Mouse (Mus musculus): ENCODE data around the gene Baz1b.

Baz1b gene

DNA sequence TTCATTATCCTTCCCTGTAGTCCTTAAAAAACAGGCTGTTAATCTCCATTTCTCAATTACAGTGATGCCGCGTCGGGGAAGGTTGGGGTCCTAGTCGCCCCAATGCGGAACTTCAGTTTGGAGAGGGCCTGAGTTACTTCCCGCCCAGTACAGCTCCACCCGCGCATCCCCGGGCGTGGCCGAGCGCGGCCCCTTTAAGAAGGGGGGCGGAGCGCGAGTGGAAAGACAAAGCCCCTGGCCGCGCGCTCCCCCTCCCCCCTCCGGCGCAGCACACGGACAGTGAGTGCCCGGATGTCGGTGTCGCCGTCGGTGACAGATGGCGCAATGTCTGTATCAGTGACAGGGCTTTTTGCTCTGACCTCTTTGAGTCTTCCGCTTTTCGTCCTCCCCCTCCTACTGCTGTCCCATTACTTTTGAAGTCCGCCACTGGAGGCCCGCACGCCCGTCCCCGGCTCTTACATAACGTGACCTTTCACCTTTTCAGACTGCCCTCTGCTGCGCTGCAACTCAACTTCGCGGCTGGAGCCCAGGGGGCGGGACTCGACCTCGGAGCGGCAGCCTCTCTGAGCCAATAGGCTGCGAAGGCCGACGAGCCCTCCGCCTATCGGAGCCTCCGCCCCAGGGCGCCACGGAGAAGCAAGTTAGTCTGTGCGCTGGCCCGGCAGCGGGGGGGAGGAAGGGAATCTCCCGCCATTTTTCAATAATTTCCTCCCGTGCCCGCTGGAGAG, at the start of gene Baz1b:
Gene Baz1b, plus strand, starts transcription at position 644 of the 728 bp plus-strand sequence.
- peak; percentile 99 for DNase-seq (ENCODE audit: low spot score)

DNA sequence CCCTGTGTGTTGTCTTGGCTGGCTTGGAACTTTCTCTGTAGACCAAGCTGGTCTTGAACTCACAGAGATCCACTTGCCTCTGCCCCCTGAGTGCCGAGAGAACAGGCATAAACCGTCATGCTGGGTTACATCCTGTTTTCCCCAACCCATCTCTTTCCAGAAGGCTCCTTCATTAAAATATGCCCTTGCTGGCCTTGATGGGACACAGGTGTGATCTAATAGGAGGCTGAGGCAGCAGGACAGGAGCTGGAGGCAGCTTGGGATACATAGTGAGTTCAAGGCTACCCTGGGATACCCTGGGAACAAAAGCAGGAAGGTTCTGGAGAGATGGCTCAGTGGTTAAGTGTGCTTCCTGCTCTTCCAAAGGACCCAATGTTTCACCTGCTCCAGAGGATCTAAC, 47.2 kb upstream of the Baz1b start:
- no peak for DNase-seq (ENCODE audit: low spot score)

DNA sequence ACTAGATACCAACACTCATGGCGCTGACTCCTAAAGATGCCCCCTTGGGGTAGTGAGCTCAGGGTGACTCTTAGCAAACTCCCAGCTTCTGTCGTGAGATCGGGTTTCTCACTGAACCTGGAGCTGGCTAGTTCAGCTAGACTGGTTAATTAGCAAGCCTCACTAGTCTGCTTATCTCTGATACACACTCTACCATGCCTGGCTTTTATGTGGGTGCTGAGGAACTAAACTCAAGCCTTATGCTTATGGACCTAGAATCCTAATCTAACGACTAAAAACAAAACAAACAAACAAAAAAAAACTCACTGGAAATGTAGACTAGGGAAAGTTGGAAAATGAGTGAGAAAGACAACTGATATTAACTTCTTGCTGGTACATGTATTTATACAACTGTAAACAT, 42.6 kb upstream of the Baz1b start:
- no peak for DNase-seq (ENCODE audit: low spot score)

DNA sequence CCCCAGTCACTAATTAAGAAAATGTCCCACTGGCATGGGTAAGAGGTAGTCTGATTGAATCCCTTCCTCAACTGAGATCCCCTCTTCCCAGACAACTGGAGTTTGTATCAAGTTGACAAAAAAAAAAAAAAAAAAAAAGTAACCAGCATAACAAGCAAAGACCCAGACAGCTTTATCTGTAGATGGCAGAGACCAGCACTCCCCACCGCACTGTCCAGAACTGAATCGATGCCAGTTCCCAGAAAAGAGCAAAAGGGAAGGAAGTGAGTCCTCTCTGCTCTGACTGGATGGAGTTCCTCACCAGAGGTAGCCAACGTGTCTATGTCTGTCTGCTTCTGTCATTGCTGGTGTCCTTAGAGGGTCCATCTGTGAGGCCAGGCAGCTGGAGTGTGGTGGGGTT, 41.5 kb upstream of the Baz1b start:
- no peak for DNase-seq (ENCODE audit: low spot score)

GRCm38 (mm10) chr5:135145955-135146354, 41.1 kb upstream of the Baz1b start:
- no peak for DNase-seq (ENCODE audit: low spot score)

DNA sequence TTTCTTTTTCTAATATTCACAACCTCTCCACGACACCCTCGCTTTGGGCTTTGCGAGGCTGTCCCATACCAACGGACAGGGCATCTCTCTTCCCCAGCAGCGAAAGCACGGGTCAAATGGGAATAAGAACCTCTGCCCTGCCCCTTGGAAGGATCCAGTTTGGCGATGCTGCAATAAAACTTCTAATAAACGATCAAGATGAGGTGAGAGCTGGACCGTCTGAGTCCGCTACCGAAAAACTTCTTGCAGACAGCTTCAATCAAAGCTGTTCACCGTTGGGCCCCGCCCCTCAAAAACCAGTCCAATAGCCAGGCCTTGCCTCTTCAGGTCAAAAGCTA, 38.4 kb upstream of the Baz1b start:
- DNase-seq (ENCODE audit: low spot score), result no peak

- DNase-seq (ENCODE audit: low spot score), result peak; percentile 100
Measured at GRCm38 (mm10) chr5:135149053-135149819, 37.8 kb upstream of the Baz1b start, which contains the start of gene Tbl2. Gene Tbl2, plus strand, starts transcription at chr5:135149657.

- DNase-seq (ENCODE audit: low spot score), result no peak
Measured at GRCm38 (mm10) chr5:135149820-135150178, 37.3 kb upstream of the Baz1b start.

DNA sequence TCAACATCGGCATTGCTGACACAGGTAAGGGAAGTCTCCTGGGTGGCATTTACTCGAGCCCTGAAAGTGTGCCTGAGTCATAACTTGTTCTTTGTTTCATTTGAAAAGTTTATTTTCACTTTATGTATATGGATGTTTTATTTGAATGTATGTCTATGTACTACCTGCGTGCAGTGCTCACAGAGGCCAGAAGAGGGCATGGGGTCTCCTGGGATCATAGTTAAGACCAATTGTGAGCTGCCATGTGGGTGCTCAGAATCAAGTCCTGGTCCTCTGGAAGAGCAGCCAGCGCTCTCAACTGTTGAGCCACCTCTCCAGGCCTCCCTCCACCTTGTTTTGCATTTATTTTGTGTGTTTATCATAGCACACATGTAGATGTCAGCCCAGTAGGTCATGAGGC, 30.6 kb upstream of the Baz1b start:
- DNase-seq (ENCODE audit: low spot score), result no peak

GRCm38 (mm10) chr5:135161221-135161620, 25.8 kb upstream of the Baz1b start:
- no peak for DNase-seq (ENCODE audit: low spot score)

DNA sequence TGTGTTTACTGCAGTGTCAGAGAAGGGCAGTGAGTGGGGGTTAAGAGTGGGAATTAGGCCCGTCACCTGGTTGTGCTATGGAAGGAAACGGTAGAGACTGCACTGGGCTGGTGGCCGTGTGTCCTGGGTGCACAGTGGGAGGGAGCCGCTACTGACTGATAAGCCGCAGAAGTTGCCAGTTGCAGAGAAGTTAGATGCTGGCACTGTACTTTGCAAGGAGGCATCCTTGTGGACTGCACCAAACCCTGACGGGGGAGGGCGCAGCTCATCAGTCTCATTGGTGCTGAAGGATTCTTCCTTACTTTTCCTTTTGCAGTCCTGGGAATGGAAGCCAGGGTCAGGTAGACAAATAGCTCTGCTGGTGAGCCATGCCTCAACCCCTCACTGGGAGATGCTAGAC, 25.4 kb upstream of the Baz1b start:
- no peak for DNase-seq (ENCODE audit: low spot score)

GRCm38 (mm10) chr5:135162361-135162760, 24.7 kb upstream of the Baz1b start:
- DNase-seq (ENCODE audit: low spot score), result no peak

DNA sequence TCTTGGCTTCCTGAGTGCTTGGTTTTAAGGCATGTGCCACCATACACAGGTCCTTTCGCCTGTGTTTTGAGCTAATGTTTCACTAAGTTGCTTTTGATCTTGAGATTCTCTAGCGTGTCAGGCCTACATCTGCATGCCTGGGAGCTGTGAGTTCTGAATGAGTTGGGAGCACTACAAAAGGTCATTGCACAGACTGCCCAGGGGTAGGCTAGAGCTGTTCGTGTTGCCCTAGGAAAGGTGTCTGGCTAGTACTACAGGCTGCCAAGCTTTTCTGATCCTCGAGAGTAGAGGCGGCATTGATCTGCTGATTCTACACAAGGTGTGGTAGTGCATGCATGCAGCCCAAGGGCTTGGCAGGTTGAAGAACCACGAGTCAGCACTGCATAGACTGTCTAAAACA, 24.2 kb upstream of the Baz1b start:
- no peak for DNase-seq (ENCODE audit: low spot score)

DNA sequence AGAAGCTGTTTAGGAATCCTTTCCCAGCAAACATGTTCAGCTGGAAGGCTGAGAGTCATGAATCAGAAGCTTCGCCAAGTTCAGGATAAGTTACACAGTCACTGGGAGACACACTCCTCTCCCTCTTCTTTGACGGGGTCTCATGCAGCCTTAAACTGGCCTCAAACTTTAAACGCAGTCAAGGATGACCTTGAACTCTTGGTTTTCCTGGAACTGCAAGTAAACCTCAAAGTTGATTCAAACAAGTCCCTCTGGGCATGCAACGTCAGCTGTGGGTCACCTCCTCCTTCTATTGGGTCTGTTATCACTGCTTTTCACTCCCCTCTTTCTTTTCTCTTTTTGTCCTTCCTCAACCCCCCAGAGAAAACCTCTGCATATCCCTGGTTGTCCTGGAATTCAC, 20.2 kb upstream of the Baz1b start:
- DNase-seq (ENCODE audit: low spot score), result no peak

GRCm38 (mm10) chr5:135167469-135167868, 19.6 kb upstream of the Baz1b start:
- DNase-seq (ENCODE audit: low spot score), result no peak

GRCm38 (mm10) chr5:135168063-135169062, 18.7 kb upstream of the Baz1b start, which contains the start of gene Bcl7b:
Gene Bcl7b, plus strand, starts transcription at chr5:135168283.
- peak; percentile 98 for DNase-seq (ENCODE audit: low spot score)

GRCm38 (mm10) chr5:135169479-135169878, 17.6 kb upstream of the Baz1b start:
- DNase-seq (ENCODE audit: low spot score), result no peak

DNA sequence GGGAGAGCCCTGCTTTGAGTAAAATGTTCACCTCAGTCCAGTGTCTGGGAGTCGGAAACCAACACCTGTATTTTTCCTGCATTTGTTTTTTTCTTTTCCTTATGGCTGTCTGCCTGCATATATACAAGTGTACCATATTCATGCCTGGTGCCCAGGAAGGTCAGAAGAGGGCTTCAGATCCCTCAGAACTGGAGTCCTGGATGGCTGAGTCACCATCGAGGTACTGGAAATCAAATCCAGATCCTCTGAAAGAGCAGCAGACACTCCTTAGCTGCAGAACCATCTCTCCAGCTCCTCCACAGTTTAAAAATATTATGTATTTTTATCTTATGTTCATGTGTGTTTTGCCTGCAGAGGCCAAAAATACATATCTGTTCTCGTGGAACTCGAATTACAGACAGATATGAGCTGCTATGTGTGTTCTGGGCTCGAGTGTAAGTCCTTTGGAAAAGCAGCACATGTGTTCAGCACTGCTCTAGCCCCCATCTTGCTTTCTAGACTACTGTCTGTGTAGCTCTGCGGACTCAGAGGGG, 15.3 kb upstream of the Baz1b start:
- no peak for DNase-seq (ENCODE audit: low spot score)

DNA sequence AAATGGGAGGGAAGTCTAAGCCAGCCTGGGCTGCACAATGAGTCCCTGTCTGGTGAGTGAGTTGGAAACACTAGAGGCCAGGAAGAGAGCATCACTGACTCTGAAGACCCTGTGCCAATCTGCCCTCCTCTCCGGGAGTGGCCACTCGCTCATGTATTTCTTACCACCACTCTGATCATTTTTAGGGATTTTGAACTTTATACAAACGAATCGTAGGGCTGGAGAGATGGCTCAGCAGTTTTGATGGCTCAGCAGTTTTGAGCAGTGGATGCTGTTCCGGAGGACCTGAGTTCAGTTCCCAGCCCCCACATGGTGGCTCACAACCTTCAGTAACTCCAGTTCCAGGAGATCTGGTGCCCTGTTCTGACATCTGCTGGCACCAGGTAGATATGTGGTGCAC, 14.1 kb upstream of the Baz1b start:
- DNase-seq (ENCODE audit: low spot score), result no peak

GRCm38 (mm10) chr5:135175086-135175485, 12.0 kb upstream of the Baz1b start:
- no peak for DNase-seq (ENCODE audit: low spot score)

GRCm38 (mm10) chr5:135178523-135178922, 8.5 kb upstream of the Baz1b start:
- DNase-seq (ENCODE audit: low spot score), result no peak

- no peak for DNase-seq (ENCODE audit: low spot score)
Measured at GRCm38 (mm10) chr5:135178996-135179395, 8.1 kb upstream of the Baz1b start.

Measured in embryo, embryonic 10 days (tissue).